Mouse (Mus musculus) mouse trophoblast stem cell (cell line): ENCODE data around the gene Gm20696.

Experiments
- in situ Hi-C, 2 experiments: fragments of 300-500 bp; cut with MseI, MboI; formaldehyde crosslinking; loops; 2 replicates in 1 of 2; 3 replicates in 1 of 2; pipeline ENCODE4 v1.15.1; 2025

Gene Gm20696

DNA sequence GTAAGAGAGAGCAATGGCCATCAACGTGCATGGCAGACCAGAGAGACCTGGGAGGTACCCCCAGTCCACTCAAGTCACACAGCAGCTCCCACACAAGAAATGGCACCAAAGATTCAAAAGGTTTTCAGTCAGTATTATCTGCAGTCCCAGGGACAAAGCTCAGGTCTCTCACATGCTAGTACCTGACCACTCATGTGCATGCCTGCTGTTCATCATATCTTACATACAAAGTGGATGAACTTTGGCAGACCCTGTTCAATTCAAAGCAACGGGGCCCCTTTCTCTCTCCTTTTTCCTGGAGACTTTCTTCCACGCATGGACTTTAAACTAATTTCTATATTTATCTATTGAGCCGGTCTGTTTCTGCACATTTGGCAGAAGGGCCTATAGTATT lies 404.9 kb downstream of the Gm20696 start:
- in situ Hi-C loops: no loop called here

DNA sequence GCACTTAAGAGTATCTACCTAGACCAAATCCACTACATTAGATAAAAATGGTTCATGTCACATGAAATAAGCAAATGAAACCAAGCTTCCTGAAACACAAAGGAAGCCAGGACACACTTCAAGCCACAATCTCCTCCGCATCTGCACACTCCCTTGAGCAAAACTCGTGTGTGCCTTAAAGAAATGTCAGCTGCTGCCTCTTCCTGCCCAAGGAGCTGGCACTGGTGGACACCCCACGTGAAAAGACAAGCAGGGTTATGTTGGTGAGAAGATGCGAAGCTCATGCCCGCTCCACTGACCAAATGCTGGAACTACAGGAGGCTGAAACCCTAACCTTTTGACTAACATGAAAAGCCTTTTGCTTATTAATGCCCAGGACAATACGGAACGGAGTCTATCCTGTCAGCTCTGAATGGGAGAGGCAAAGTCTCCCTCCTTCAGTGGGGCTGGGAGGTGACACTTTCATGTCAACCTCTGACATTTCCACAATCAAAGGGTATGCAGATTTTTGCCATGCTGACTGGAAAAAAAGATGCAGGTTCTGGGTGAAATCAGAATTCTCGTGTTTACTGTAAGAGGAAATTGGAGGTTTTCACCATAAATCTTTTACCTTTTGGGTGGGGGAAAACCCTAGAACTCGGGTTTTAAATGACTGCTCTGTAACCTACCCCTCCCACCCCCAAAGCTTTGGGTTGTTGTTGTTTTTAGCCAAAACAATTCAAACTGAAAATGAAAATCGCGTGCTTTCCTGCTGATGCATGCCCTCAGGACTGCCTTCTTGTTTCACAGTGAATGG lies 405.5 kb downstream of the Gm20696 start:
- in situ Hi-C loops: no loop called here

- in situ Hi-C loops: no loop called here
Measured at GRCm38 (mm10) chr6:99258346-99258745, 408.3 kb downstream of the Gm20696 start.

DNA sequence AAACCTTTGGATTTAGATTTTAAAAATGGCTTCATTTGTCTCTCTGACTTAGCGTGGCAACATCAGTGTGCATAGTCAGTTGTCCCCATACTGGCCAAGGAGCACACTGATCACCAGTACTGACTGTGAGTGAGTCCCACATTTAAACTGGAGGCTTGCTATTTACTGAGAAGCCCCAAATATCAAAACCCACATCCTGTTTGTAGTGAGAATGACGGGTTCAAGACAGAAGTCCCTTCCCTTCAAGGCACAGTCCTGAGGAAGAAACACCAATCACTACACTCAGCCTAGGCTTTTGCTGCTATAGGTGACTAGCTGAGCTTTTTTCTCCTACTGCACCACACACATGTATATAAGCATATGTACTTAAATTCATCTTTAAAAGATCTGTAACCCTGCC lies 408.9 kb downstream of the Gm20696 start:
- in situ Hi-C loops: no loop called here

- in situ Hi-C loops: no loop called here
Measured at GRCm38 (mm10) chr6:99253331-99253730, 413.3 kb downstream of the Gm20696 start.

DNA sequence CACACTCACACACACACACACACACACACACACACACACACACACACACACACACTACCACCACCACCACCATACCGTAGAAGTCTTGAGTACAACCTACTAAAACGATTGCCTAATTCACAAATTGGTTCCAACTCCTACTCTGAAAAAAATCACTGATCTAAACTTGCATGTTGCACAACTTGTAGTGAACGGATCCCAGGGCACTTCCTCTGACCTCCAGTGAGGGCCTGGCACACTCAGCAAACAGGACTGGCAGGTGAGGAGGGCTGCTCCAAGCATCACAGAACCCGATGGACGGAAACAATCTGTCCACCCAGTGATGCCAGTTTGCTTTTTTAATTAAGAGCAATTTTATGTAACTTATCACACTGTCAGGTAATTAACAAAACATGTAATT lies 413.8 kb downstream of the Gm20696 start:
- in situ Hi-C loops: no loop called here

DNA sequence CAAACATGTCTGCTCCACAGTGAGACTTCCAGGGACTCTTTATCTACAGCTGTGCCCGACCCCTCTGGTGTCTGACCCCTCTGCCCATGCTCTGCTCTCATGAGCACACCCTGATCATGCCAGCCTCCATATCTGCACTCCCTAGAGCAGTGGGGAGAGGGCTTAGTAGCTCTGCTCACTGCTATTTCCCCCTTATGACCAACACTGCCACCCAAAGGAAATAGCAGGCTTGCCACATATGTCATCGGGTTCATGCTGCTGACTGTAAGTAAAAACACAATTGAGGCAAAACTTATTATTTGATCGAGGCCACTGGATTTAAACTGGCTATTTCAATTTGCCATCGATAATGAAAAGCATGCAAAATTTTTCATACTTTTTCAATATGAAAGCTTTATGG lies 414.7 kb downstream of the Gm20696 start:
- in situ Hi-C loops: no loop called here

DNA sequence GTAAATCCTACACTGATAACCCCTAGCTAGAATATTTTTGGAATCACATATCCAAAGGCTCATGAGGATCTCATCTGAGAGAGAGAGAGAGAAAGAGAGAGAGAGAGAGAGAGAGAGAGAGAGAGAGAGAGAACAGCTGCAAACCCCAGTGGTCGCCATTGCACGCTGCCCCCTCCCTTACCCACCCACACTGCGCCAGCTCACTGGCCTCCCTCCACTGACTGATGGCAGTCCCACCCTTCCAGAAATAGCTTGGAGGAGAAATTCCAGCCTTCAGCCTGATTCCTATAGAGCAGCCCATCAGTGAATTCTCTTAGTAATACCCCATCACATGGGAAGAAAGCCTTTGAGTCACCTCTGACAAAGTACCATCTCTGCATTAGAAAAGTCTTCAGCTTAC lies 415.4 kb downstream of the Gm20696 start:
- in situ Hi-C loops: no loop called here

GRCm38 (mm10) chr6:99249496-99250030 lies 417.0 kb downstream of the Gm20696 start:
- in situ Hi-C loops: no loop called here

GRCm38 (mm10) chr6:99248396-99248795 lies 418.2 kb downstream of the Gm20696 start:
- in situ Hi-C loops: no loop called here

- in situ Hi-C loops: no loop called here
Measured at GRCm38 (mm10) chr6:99241625-99242395, 424.8 kb downstream of the Gm20696 start.

GRCm38 (mm10) chr6:99240764-99241163 lies 425.8 kb downstream of the Gm20696 start:
- in situ Hi-C loops: no loop called here

GRCm38 (mm10) chr6:99235588-99235987 lies 431.0 kb downstream of the Gm20696 start:
- in situ Hi-C loops: no loop called here

DNA sequence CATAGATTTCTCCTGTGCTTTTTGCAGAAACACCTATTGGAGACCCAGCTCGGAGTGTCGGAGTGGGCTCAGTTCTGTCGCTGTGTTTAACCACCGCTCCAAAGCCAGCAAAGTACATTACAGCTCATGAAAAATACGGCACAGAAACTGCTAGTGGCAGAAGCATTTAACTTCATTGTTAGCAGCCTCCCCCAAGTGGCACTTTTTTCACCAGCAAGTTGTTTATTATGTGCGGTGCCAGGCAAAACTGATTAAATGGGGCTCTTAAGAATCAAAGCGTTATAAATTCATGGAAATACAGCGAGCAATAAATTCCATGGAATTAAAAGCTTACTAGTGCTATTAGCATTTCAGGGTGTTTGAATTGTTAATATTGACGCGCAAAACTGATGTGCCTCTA lies 433.2 kb downstream of the Gm20696 start:
- in situ Hi-C loops: no loop called here

GRCm38 (mm10) chr6:99228336-99228870 lies 438.2 kb downstream of the Gm20696 start:
- in situ Hi-C loops: no loop called here

DNA sequence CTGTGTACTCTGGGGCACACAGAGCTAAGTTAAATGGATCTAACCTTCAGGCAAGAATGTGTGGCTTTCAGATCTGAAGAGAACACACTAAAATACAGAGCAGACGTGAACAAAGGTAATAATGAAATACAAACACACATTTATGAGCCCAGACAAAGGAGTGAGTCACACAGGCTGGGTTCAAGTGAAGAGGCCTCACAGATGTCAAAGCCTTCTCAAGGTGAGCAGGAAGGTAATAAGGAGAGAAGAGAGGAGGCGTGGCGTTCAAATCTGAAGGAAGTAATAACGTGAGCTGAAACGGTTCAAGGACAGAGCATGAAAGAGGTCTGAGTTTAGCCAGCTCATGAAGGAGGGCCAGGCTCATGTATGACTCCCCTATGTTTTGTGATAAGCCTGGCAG lies 445.4 kb downstream of the Gm20696 start:
- in situ Hi-C loops: no loop called here

DNA sequence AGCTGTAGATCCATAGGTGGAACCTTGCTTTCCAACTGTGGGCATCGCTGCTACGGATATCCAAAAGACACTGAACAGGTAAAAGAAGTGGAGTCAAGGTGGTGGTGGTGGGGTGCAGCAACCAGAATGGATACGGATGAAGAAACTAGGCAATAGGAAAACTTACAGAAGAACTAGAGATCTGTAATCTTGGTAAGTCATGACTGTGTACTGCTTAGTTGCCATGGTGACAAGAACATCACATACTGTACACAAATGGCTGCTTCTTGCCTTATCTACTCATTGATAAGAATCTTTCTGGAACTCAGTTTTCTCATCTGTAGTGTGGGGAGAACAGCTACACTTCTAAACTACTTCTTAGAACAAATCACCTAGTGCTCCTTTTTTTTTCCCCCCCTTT lies 446.1 kb downstream of the Gm20696 start:
- in situ Hi-C loops: no loop called here

DNA sequence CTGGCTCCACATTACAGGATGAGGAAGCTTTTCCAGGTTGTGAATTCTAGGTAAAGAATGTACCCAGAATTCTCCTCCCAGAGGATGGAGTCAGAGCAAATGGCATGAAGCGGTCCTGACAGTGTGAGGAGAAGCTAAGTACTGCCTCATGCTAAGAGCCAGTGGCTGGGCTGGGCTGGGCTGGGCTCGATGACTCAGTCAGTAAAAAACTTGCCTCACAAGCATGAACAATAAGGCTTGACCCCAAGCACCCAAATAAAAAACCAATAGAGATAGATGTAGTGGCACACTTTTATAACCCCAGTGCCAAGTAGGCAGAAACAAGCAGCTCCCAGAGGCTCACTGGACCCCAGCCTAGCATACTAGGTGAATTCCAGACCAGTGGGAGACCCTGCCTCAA lies 448.8 kb downstream of the Gm20696 start:
- in situ Hi-C loops: no loop called here

DNA sequence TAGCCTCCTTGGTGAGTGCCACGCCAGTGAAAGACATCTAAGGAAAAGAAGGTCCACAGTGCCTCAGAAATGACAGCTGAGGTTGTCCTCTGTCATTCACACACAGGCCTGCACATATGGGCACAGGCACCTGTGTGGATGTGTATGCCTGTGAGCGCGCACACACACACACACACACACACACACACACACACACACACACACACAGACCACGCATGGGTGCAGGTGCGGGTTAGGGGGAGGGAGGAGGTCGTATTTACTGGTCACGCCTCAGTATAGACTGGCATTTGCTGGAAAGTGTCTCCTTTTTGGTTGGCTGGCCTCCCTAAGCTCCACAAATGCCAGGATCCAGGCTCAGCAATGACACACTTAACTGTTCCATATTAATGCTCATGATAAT lies 449.4 kb downstream of the Gm20696 start:
- in situ Hi-C loops: no loop called here

DNA sequence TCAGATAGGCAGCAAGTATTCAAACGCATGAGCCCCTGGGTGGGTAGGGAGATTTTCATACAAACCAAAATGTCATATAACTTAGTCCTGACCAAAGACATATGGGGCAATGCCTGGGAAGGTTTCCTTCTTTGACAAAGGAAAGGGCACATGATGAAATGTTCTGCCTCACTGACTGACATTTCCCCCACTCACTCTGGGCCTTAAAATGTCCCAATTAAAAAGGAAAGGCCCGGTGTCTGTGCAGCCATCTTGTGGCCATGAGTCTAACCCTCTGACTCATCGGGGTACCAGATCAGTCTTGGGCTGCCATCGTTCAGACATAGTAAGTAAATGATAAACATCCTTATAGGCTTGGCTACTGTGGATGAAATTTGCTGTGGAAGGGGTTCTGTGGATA lies 454.1 kb downstream of the Gm20696 start:
- in situ Hi-C loops: no loop called here

GRCm38 (mm10) chr6:99211663-99212333 lies 454.8 kb downstream of the Gm20696 start:
- in situ Hi-C loops: no loop called here

- in situ Hi-C loops: no loop called here
Measured at GRCm38 (mm10) chr6:99210161-99210560, 456.4 kb downstream of the Gm20696 start.
